Mouse (Mus musculus): ENCODE measurements around the gene Auh.

Auh gene

DNA sequence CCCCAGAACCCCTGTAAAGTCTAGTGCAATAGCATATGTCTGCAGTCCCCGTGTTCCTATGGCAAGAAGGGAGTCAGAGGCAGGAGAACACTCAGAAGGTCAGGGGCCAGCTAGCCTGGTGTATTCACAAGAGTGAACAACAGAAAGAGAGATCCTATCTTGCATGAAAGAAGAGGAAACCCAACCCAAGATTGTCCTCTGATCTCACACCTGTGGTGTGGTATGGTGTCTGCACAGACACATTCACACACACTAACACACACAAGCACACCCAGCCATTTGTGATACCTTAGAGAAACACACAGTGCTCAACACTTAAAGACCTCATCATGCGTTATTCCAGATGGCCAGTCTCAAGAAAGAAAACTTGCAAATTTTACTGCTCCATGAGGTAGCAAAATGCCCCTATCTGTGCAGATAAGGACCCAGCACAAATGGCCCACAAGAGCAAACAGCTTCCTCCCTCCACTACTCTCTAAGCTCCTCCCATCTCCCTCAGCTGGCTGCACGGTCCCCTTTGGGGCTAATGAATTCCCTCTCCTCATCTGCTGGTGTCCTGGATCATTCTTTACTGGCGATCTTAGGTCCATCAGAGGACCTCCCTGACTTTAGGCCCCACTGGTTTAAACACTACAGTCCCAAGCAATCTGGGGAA lies 128.7 kb downstream of the Auh start:
- DNase-seq (ENCODE audit: low read depth, low spot score): no peak

DNA sequence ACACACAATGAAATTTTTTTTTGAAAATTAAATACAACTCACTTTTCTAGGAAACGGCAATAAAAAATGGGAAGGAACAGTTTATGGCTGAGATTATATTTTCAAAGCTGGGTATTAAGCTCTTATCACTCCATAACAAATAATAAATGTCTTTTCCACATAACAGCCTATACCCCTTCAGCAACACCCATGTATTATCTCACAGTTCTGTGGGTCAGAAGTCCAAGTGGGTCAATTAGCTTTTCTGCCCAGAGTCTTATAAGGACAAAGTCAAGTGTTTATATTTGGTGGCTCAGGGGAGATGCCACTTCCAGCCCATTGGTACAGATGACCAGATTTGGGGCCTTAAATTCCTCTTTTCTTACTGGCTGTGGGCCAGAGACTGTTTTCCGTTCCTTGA lies 129.4 kb downstream of the Auh start:
- no peak for DNase-seq (ENCODE audit: low read depth, low spot score)

DNA sequence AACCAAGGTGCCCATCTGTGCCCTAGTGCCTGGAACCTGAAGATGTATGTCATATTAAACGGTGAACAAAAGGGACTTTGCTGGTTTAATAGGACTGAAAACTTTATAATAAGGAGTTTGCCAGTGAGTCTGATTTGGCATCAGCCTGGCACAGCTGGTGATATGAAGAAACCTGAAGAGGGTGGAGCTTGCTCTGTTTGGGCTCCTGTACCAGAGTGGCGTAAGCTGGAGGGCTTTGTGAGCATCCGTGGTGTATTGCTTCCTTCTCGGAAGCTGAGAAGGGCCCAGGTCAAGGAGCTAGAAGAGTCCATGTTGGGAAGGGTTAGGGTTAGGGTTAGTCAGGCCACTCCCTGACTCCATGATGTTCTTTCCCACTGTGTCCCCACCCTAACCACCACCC lies 135.2 kb downstream of the Auh start:
- DNase-seq (ENCODE audit: low read depth, low spot score): no peak

GRCm38 (mm10) chr13:52793434-52793989 lies 136.0 kb downstream of the Auh start:
- no peak for DNase-seq (ENCODE audit: low read depth, low spot score)

GRCm38 (mm10) chr13:52792242-52792844 lies 137.1 kb downstream of the Auh start:
- no peak for DNase-seq (ENCODE audit: low read depth, low spot score)

GRCm38 (mm10) chr13:52790894-52791293 lies 138.6 kb downstream of the Auh start:
- DNase-seq (ENCODE audit: low read depth, low spot score): no peak

Measured in skeletal muscle tissue, adult 2 months (tissue).